Mouse (Mus musculus) limb, embryonic 15.5 days (tissue): Measurements from ENCODE around the gene Tas2r119. TPM values are rescaled to one million over a fixed set of nuclear protein-coding genes. Genes with fewer than 3 reads are reported as not detected.
A peak's percentile ranks its signal among the peaks of the same experiment; 100 is the strongest.

Source experiments
- ATAC-seq: fragments of 200-750 bp; cut with Nextera tagmentation; 2 replicates; pipeline ENCODE4 v1.8.0; 2017; ENCODE audit warnings: low read depth, moderate TSS enrichment; ENCODE audit not compliant: insufficient number of reproducible peaks, low FRiP score, low TSS enrichment
- H3K27ac ChIP-seq: fragments of 300-500 bp; sonication (generic); 2 replicates; pipeline ENCODE4 v1.5.1; 2015; ENCODE audit warnings: moderate library complexity, mild to moderate bottlenecking, inconsistent platforms
- H3K27me3 ChIP-seq: fragments of 300-500 bp; sonication (generic); 2 replicates; pipeline ENCODE4 v1.6.1; 2015; ENCODE audit warnings: inconsistent platforms
- H3K36me3 ChIP-seq: fragments of 300-500 bp; sonication (generic); 2 replicates; pipeline ENCODE4 v1.6.1; 2015; ENCODE audit warnings: inconsistent platforms
- H3K4me1 ChIP-seq: fragments of 300-500 bp; sonication (generic); 2 replicates; pipeline ENCODE4 v1.6.1; 2015; ENCODE audit warnings: inconsistent platforms
- H3K4me2 ChIP-seq: fragments of 300-500 bp; sonication (generic); 2 replicates; pipeline ENCODE4 v1.6.1; 2015; ENCODE audit warnings: mild to moderate bottlenecking, inconsistent platforms
- H3K4me3 ChIP-seq: fragments of 300-500 bp; sonication (generic); 2 replicates; pipeline ENCODE4 v1.5.1; 2015; ENCODE audit warnings: mild to moderate bottlenecking, inconsistent platforms
- H3K9ac ChIP-seq: fragments of 300-500 bp; sonication (generic); 2 replicates; pipeline ENCODE4 v1.6.1; 2015; ENCODE audit warnings: inconsistent platforms
- H3K9me3 ChIP-seq: fragments of 300-500 bp; sonication (generic); 2 replicates; pipeline ENCODE4 v1.6.1; 2016; ENCODE audit warnings: inconsistent platforms
- WGBS: fragments of 180-500 bp; shearing (Covaris S2); methylation state at CpG from one replicate; pipeline ENCODE4 v1.1.7; 2015; 5-methylcytosine and 5-hydroxymethylcytosine counted together
- polyA plus RNA-seq: library from polyadenylated mRNA; unstranded; fragments of >200 nt; fragmentation: Nextera tagmentation; extraction: Ambion mirVana; gene quantifications from 2 replicates; pipeline ENCODE4 v1.2.1, GENCODE M21; 2015

The Tas2r119 gene
- polyA plus RNA-seq: 0.17 and 0.29 TPM in 2 replicates

DNA sequence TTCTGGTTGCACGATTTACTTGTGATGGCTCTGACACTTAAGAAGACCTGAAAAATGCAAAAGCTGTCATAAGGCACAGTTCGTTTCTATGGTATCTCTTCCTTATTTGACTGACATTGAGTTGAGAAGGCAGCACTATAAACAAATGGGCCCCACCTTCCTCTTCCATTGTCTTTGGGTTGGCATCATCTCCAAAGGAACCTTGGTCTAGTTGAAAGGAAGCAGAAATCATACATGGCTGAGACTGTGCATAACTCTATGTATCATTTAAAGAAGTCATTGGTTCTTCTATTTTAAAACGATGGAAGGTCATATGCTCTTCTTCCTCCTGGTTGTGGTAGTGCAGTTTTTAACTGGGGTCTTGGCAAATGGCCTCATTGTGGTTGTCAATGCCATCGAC is at the start of gene Tas2r119:
Gene Tas2r119, plus strand, starts transcription at position 301 of the 400 bp plus-strand sequence.
- no peak within 1 kb of the TSS for H3K4me3 ChIP-seq
- H3K27ac ChIP-seq: no peak within 1 kb of the TSS
- no peak within 1 kb of the TSS for H3K9ac ChIP-seq
- no peaks in the 10 kb centered on the region for H3K36me3 ChIP-seq
- WGBS: 87% methylated on average over 4 of the region's 4 CpGs
- no peaks in the 10 kb centered on the region for H3K9me3 ChIP-seq
- no peaks in the 10 kb centered on the region for H3K4me1 ChIP-seq
- H3K27me3 ChIP-seq: no peaks in the 10 kb centered on the region
- H3K4me2 ChIP-seq: no peak within 1 kb of the TSS
- ATAC-seq: no peak

DNA sequence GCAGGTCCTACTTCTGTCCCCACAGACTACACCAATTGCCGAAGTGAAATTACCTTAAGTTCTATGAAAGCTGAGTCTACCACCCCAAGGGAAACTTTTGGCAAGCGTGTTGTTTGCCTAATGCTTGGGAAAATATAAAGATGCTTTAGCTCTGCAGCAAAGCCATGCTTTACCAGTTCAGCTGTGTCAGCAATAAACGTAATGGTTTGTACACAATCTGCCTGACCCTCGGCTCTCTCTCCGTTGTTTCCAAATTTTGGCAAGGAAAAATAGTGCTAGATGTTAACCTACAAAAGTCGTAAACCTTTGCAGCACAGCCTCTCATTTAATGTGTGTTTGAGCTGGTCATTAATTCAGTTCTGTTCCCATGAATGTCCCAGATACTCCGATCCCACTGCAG is 44.8 kb upstream of the Tas2r119 start:
- Histone ChIP-seq H3K4me3 (no peak overlapping the region), H3K9me3 (no peaks in the 10 kb centered on the region), H3K36me3 (no peaks in the 10 kb centered on the region), H3K27me3 (no peaks in the 10 kb centered on the region), H3K27ac (no peak overlapping the region), H3K4me1 (no peaks in the 10 kb centered on the region), H3K4me2 (no peak overlapping the region), H3K9ac (no peak overlapping the region)
- no peak for ATAC-seq
- 52% methylated on average over 7 of the region's 7 CpGs for WGBS

DNA sequence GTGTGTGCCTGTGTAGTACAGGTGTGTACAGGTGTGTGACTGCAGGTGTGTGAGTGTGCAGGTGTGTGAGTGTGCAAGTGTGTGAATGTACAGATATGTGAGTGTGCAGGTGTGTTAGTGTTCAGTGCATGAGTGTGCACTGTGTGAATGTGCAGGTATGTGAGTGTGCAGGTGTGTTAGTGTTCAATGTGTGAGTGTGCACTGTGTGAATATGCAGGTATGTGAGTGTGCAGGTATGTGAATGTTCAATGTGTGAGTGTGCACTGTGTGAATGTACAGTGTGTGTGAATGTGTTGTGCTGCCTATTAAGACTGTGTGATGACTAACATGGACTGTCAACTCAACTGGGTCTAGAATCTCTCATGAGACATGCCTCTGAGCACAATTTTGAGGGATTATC is 35.4 kb upstream of the Tas2r119 start:
- Histone ChIP-seq H3K4me2 (no peak overlapping the region), H3K9ac (no peak overlapping the region), H3K4me1 (no peaks in the 10 kb centered on the region), H3K9me3 (no peaks in the 10 kb centered on the region), H3K4me3 (no peak overlapping the region), H3K27me3 (no peaks in the 10 kb centered on the region), H3K36me3 (no peaks in the 10 kb centered on the region), H3K27ac (no peak overlapping the region)
- no peak for ATAC-seq

DNA sequence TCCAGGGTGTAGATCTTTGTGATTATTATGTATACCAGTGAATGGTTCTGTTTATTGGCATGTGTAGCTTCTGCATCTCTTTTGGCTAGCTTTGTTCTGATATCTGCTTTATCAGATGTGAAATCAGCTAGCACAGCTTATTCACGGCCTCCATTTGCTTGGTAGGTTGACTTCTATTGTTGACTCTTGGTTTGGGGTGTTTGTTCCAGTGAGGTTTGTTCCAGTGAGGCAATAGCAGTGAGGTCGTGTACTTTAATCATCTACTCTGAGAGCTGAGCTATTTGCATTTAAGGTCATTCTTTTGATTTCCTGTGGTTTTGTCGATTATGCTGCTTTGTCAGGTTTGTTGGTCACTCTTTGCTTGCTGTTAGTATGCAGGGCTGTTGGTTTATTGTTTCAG is 32.8 kb upstream of the Tas2r119 start:
- H3K4me1 ChIP-seq: no peaks in the 10 kb centered on the region
- WGBS: 66% methylated on average over 3 of the region's 3 CpGs
- no peaks in the 10 kb centered on the region for H3K36me3 ChIP-seq
- H3K4me2 ChIP-seq: no peak overlapping the region
- H3K9ac ChIP-seq: no peak overlapping the region
- ATAC-seq: no peak
- no peak overlapping the region for H3K4me3 ChIP-seq
- H3K27me3 ChIP-seq: no peaks in the 10 kb centered on the region
- H3K27ac ChIP-seq: no peak overlapping the region
- H3K9me3 ChIP-seq: no peaks in the 10 kb centered on the region

DNA sequence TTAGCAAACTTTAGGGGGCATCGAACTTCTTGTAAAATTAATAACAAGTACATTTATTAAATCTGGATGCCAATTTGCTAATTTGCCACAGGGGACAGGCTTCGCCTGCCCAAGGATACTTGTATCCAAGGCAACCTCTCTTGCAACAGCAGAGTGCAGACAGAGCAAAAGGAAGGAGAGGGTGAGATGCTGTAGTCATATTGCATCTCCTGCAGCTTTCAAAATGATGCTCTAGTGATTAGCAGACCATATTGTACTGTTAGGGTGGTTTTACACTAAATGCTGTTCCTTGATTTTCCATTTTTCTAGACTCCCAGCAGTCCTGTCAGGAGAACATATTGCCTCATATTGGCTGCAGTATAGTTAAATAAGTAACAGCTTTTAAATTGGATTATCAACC is 23.7 kb upstream of the Tas2r119 start:
- Histone ChIP-seq H3K4me3 (no peak overlapping the region), H3K4me2 (no peak overlapping the region), H3K36me3 (no peaks in the 10 kb centered on the region), H3K27me3 (no peaks in the 10 kb centered on the region), H3K9me3 (no peaks in the 10 kb centered on the region), H3K9ac (no peak overlapping the region), H3K27ac (no peak overlapping the region), H3K4me1 (no peaks in the 10 kb centered on the region)
- no peak for ATAC-seq
- WGBS: 51% methylated on average over 2 of the region's 2 CpGs

DNA sequence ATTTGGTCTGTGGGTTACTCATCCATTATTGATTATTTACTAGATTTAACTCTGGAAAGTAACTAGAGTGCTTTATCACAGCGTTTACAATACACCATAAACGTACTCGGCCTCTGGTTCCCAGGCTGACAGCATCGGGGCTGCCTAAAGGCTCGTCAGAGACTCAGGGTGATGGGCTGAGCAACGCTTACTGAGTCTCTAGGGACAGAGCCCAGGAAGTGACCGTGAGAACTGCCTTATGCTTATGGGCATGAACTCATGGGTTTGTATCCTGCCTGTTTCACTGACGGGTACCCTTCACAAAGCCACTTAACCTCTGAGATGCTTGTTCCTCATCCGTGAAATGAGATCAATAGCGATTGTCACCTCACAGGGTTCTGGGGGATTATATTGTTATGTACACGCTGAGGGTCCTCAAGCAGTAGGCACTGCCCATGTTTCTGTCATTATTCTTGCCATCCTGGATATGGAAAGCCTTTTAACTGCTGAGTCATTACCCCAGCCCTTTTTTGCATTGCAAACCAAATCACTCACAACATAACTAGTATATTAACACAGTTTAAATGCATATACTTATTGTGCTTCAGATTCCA is 23.1 kb upstream of the Tas2r119 start:
- H3K27ac ChIP-seq: no peak overlapping the region
- no peak for ATAC-seq
- H3K4me2 ChIP-seq: no peak overlapping the region
- H3K4me1 ChIP-seq: no peaks in the 10 kb centered on the region
- no peaks in the 10 kb centered on the region for H3K9me3 ChIP-seq
- 46% methylated on average over 11 of the region's 11 CpGs for WGBS
- no peaks in the 10 kb centered on the region for H3K36me3 ChIP-seq
- H3K9ac ChIP-seq: no peak overlapping the region
- no peaks in the 10 kb centered on the region for H3K27me3 ChIP-seq
- H3K4me3 ChIP-seq: no peak overlapping the region

DNA sequence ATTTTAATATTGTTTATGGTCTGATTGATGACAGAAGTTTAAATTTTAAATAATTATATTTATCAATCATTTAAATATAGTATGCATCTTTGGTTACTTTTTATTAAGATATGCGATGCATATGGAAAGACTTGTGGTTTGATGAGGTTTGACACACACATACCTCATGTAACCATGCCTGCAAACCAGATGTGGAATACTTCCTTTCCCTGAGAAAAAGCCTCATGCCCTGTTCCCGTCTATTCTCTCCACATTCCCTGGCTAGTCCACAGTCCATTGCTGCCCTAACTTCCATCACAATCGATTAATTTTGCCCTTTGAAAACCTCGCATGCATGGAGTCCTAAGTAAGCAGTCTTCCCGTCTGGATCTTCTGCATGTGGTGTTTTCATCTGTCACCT is 21.0 kb upstream of the Tas2r119 start:
- WGBS: 32% methylated on average over 5 of the region's 5 CpGs
- Histone ChIP-seq H3K27ac (peak overlapping the region; percentile 48; the same call in 1 of the 2 replicates), H3K27me3 (no peaks in the 10 kb centered on the region), H3K36me3 (no peaks in the 10 kb centered on the region), H3K4me3 (no peak overlapping the region), H3K4me1 (0 out of 2 replicates have a peak, but pooled peaks cover 3% of the 10 kb centered on the region), H3K9ac (no peak overlapping the region), H3K4me2 (0 out of 2 replicates have a peak overlapping the region, but pooled peaks have one; percentile 13), H3K9me3 (no peaks in the 10 kb centered on the region)
- peak; percentile 4; the same call in 1 of the 2 replicates for ATAC-seq

DNA sequence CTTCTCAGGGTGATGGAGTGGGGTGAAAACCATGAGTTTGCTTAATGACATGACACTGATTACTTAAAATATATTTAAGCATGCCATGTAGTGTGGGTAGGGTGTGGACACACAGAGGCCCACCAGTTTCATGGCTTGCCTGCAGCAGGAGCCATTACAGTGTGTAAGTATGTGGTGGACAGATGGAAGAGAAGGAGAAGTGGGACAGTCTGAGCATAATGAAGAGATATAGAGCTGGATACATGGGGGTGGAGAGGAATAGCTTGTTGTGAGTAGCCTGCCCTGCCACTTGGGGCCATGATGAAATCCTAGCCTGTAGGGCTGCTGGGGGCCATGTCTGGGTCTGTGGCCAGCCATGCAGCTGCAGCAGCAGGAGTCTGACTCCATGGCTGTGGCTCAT is 16.8 kb upstream of the Tas2r119 start:
- 0 out of 2 replicates have a peak, but pooled peaks cover 3% of the 10 kb centered on the region for H3K4me1 ChIP-seq
- no peak overlapping the region for H3K4me3 ChIP-seq
- no peak for ATAC-seq
- no peaks in the 10 kb centered on the region for H3K9me3 ChIP-seq
- H3K36me3 ChIP-seq: no peaks in the 10 kb centered on the region
- no peak overlapping the region for H3K4me2 ChIP-seq
- no peak overlapping the region for H3K9ac ChIP-seq
- no peak overlapping the region for H3K27ac ChIP-seq
- no peaks in the 10 kb centered on the region for H3K27me3 ChIP-seq

DNA sequence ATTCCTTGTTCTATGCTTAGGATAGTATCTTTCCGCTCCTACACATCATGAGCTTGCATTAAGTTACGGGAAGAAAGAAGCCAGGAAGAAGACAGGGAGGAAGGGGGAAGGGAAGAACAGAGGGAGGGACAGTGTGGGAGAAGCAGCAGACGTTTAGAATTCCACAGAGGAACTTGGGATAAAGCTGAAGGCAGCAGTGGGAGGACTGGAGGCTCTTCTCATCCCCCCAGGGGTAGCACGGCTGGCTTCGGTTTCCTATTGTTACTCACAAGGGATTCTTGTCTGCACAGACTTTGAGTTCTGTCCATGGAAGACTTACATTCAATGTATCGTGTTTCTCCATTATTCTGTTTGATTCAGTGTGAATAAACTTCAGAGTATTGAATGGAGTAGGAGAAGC is 5.3 kb upstream of the Tas2r119 start:
- no peak for ATAC-seq
- no peaks in the 10 kb centered on the region for H3K36me3 ChIP-seq
- no peak overlapping the region for H3K4me2 ChIP-seq
- H3K4me3 ChIP-seq: no peak overlapping the region
- H3K27ac ChIP-seq: no peak overlapping the region
- no peaks in the 10 kb centered on the region for H3K9me3 ChIP-seq
- no peak overlapping the region for H3K9ac ChIP-seq
- WGBS: 58% methylated on average over 6 of the region's 6 CpGs
- no peaks in the 10 kb centered on the region for H3K27me3 ChIP-seq
- H3K4me1 ChIP-seq: no peaks in the 10 kb centered on the region

DNA sequence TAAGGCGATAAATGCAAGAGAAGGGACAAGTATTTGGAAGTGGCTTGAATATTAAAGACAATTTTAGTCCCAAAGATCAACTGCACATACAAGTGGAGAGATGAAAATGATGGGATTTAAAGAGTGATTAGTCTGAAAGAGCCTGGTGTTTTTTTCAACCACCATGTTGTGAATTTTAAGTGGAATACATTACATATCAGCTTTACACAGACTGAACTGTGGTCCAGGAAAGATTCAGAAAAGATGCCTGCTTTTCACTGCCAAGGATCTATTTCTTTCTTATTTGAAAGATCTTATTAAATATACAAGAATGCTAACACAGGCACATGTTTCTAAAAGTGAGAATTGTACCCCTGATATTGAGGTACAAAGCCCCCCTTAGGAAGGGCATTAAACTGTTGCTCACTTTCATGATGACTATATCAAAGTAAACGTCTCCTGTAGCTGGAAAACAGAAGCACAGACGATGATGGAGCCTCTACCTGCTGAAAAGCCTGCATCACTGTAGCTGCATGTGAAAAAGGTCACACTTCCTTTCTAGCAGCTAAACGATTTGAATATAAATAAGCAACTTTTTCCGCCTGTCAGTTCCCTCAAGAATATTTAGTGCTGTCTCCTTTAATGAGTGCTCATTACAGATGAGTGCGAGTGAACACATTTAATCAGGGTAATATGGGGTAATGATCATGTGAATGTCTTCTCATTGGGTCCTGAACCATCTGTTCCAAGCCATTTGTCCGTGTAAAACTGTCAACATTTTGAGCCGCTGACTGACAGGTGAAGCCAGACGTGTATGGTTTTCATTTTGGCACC is 4.7 kb upstream of the Tas2r119 start:
- no peaks in the 10 kb centered on the region for H3K36me3 ChIP-seq
- H3K9me3 ChIP-seq: no peaks in the 10 kb centered on the region
- ATAC-seq: no peak
- no peaks in the 10 kb centered on the region for H3K4me1 ChIP-seq
- no peak overlapping the region for H3K4me2 ChIP-seq
- no peak overlapping the region for H3K9ac ChIP-seq
- H3K27ac ChIP-seq: no peak overlapping the region
- H3K4me3 ChIP-seq: no peak overlapping the region
- H3K27me3 ChIP-seq: no peaks in the 10 kb centered on the region
- WGBS: 59% methylated on average over 9 of the region's 9 CpGs

DNA sequence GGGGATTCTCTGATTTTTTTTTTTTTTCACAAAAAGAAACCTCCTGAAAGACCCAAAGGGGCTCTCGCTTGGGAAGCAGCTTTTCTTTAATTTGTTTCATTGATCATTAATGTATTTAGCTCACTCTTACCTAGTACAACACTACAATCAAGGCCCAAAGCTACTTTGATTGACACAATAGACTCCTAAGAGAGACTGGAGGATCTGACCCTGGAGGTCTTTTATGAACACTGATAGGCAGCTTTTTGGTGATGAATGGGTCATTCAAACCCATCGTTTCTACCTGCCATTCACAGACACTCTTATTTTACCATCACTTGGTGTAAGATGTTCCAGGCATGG is 4.1 kb upstream of the Tas2r119 start:
- no peak overlapping the region for H3K27ac ChIP-seq
- no peaks in the 10 kb centered on the region for H3K27me3 ChIP-seq
- ATAC-seq: no peak
- WGBS: 82% methylated on average over 2 of the region's 2 CpGs
- H3K4me3 ChIP-seq: no peak overlapping the region
- no peak overlapping the region for H3K9ac ChIP-seq
- no peak overlapping the region for H3K4me2 ChIP-seq
- H3K36me3 ChIP-seq: no peaks in the 10 kb centered on the region
- no peaks in the 10 kb centered on the region for H3K9me3 ChIP-seq
- H3K4me1 ChIP-seq: no peaks in the 10 kb centered on the region

DNA sequence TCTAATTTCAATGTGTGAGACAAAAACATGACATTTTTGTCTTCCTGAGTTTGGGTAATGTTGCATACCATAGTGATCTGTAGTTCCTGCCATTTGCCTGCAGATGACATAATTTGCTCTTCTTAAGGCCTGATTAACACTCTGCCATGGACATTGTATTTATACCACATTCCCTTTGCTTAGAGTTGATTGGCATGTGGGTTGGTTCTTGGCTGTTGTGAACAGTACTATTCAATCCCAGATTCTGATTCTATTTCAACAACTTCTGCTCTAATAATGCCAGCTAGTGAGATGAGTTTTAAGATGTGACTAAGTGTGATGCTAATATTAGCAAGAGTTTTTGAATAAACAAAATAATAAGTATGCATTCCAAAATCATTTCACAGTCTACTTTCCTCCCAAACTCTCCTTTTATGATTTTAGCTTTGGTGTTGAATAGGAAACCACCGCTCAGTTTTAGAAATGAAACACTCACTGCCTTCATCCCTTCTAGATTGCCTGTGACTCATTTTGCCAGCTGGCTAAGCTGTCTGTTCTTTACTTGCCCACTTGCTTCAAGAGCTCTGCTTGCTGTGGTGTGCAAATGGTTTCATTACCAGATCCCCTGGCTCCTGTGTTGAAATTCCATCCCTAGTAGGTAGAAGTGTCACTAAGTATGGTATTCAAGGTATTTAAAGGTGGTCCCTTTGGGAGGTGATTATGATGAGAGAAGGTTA is 3.1 kb downstream of the Tas2r119 start:
- 94% methylated on average over 1 of the region's 1 CpGs for WGBS
- no peak for ATAC-seq
- no peaks in the 10 kb centered on the region for H3K9me3 ChIP-seq
- no peaks in the 10 kb centered on the region for H3K4me1 ChIP-seq
- H3K36me3 ChIP-seq: no peaks in the 10 kb centered on the region
- H3K4me2 ChIP-seq: no peak overlapping the region
- no peak overlapping the region for H3K9ac ChIP-seq
- H3K4me3 ChIP-seq: no peak overlapping the region
- no peaks in the 10 kb centered on the region for H3K27me3 ChIP-seq
- H3K27ac ChIP-seq: no peak overlapping the region
